Mouse (Mus musculus) neural tube, embryonic 12.5 days (tissue): ENCODE data around the gene Usp47. TPM values are rescaled to one million over a fixed set of nuclear protein-coding genes. Genes with fewer than 3 reads are reported as not detected.

Source experiments
- ATAC-seq: fragments of 200-750 bp; cut with Nextera tagmentation; 2 replicates; pipeline ENCODE4 v1.8.0; 2017; ENCODE audit warnings: low read depth, mild to moderate bottlenecking, moderate TSS enrichment, moderate library complexity; ENCODE audit not compliant: low FRiP score
- H3K27ac ChIP-seq: fragments of 300-500 bp; sonication (generic); 2 replicates; pipeline ENCODE4 v1.5.1; 2016
- H3K27me3 ChIP-seq: fragments of 300-500 bp; sonication (generic); replicated peaks from 2 replicates; pipeline ENCODE4 v1.6.1; 2016; ENCODE audit warnings: mild to moderate bottlenecking
- H3K36me3 ChIP-seq: fragments of 300-500 bp; sonication (generic); 2 replicates; pipeline ENCODE4 v1.6.1; 2016; ENCODE audit warnings: mild to moderate bottlenecking
- H3K4me1 ChIP-seq: fragments of 300-500 bp; sonication (generic); 2 replicates; pipeline ENCODE4 v1.6.1; 2016
- H3K4me2 ChIP-seq: fragments of 300-500 bp; sonication (generic); replicated peaks from 2 replicates; pipeline ENCODE4 v1.6.1; 2016; ENCODE audit warnings: mild to moderate bottlenecking
- H3K4me3 ChIP-seq: fragments of 300-500 bp; sonication (generic); 2 replicates; pipeline ENCODE4 v1.5.1; 2016
- H3K9ac ChIP-seq: fragments of 300-500 bp; sonication (generic); 2 replicates; pipeline ENCODE4 v1.6.1; 2016; ENCODE audit warnings: mild to moderate bottlenecking
- H3K9me3 ChIP-seq: fragments of 300-500 bp; sonication (generic); 2 replicates; pipeline ENCODE4 v1.6.1; 2016; ENCODE audit warnings: mild to moderate bottlenecking
- WGBS: fragments of 180-500 bp; shearing (Covaris S2); methylation state at CpG from one replicate; pipeline ENCODE4 v1.1.7; 2016; 5-methylcytosine and 5-hydroxymethylcytosine counted together
- polyA plus RNA-seq: library from polyadenylated mRNA; unstranded; fragments of >200 nt; fragmentation: Nextera tagmentation; extraction: Ambion mirVana; gene quantifications from 2 replicates; pipeline ENCODE4 v1.2.1, GENCODE M21; 2016

Usp47 gene
- polyA plus RNA-seq, 1 experiment from 2014 or later = 103 TPM

GRCm38 (mm10) chr7:112012102-112012501 is 11.2 kb upstream of the Usp47 start:
- ATAC-seq = no peak
- Histone ChIP-seq H3K9ac (no peak overlapping the region), H3K27me3 (no peaks in the 10 kb centered on the region), H3K4me1 (no peaks in the 10 kb centered on the region), H3K4me3 (no peak overlapping the region), H3K27ac (no peak overlapping the region), H3K4me2 (no peak overlapping the region), H3K9me3 (no peaks in the 10 kb centered on the region), H3K36me3 (no peaks in the 10 kb centered on the region)
- 69% methylated on average over 5 of the region's 5 CpGs for WGBS

GRCm38 (mm10) chr7:112012621-112013177 is 10.6 kb upstream of the Usp47 start:
- no peak overlapping the region for H3K4me3 ChIP-seq
- WGBS = 86% methylated on average over 6 of the region's 6 CpGs

GRCm38 (mm10) chr7:112014148-112014547 is 9.2 kb upstream of the Usp47 start:
- Histone ChIP-seq H3K4me1 (no peaks in the 10 kb centered on the region), H3K9me3 (no peaks in the 10 kb centered on the region), H3K4me3 (no peak overlapping the region), H3K4me2 (no peak overlapping the region), H3K36me3 (no peaks in the 10 kb centered on the region), H3K27ac (no peak overlapping the region), H3K9ac (no peak overlapping the region), H3K27me3 (no peaks in the 10 kb centered on the region)
- ATAC-seq = no peak
- WGBS = 73% methylated on average over 2 of the region's 2 CpGs

More at GRCm38 (mm10) chr7:112012621-112013177, 10.6 kb upstream of the Usp47 start:
- Histone ChIP-seq H3K36me3 (no peaks in the 10 kb centered on the region), H3K27me3 (no peaks in the 10 kb centered on the region), H3K4me2 (no peak overlapping the region), H3K9ac (no peak overlapping the region), H3K9me3 (no peaks in the 10 kb centered on the region), H3K27ac (no peak overlapping the region), H3K4me1 (no peaks in the 10 kb centered on the region)
- ATAC-seq = no peak

- Histone ChIP-seq H3K36me3 (no peaks in the 10 kb centered on the region), H3K4me1 (peaks cover 25% of the 10 kb centered on the region), H3K27me3 (no peaks in the 10 kb centered on the region), H3K4me2 (peak overlapping the region; percentile 71), H3K9ac (peak overlapping the region; percentile 98), H3K4me3 (peak overlapping the region; percentile 93), H3K27ac (peak overlapping the region; percentile 95), H3K9me3 (no peaks in the 10 kb centered on the region)
- WGBS = 21% methylated on average over 17 of the region's 17 CpGs
- peak; percentile 69 for ATAC-seq
Measured at GRCm38 (mm10) chr7:112022506-112023149, 676 bp upstream of the Usp47 start.

GRCm38 (mm10) chr7:112023601-112024445 is 519 bp downstream of the Usp47 start:
- ATAC-seq = peak; percentile 86
- H3K9me3 ChIP-seq = no peaks in the 10 kb centered on the region
- 1% methylated on average over 58 of the region's 58 CpGs for WGBS
- H3K4me3 ChIP-seq = peak overlapping the region; percentile 93
- H3K27me3 ChIP-seq = no peaks in the 10 kb centered on the region
- H3K27ac ChIP-seq = peak overlapping the region; percentile 95
- peaks cover 25% of the 10 kb centered on the region for H3K4me1 ChIP-seq
- peak overlapping the region; percentile 71 for H3K4me2 ChIP-seq
- peak overlapping the region; percentile 98 for H3K9ac ChIP-seq
- no peaks in the 10 kb centered on the region for H3K36me3 ChIP-seq

GRCm38 (mm10) chr7:112024446-112024730 is 1.1 kb downstream of the Usp47 start:
- 39% methylated on average over 7 of the region's 7 CpGs for WGBS
- Histone ChIP-seq H3K4me2 (peak overlapping the region; percentile 71), H3K36me3 (no peaks in the 10 kb centered on the region), H3K27me3 (no peaks in the 10 kb centered on the region), H3K4me3 (peak overlapping the region; percentile 93), H3K9ac (peak overlapping the region; percentile 98), H3K27ac (no peak overlapping the region), H3K4me1 (peaks cover 25% of the 10 kb centered on the region), H3K9me3 (no peaks in the 10 kb centered on the region)
- no peak for ATAC-seq

GRCm38 (mm10) chr7:112024856-112025255 is 1.6 kb downstream of the Usp47 start:
- H3K36me3 ChIP-seq = no peaks in the 10 kb centered on the region
- peak overlapping the region; percentile 98 for H3K9ac ChIP-seq
- no peaks in the 10 kb centered on the region for H3K27me3 ChIP-seq
- H3K9me3 ChIP-seq = no peaks in the 10 kb centered on the region
- peak overlapping the region; percentile 71 for H3K4me2 ChIP-seq
- 35% methylated on average over 5 of the region's 5 CpGs for WGBS
- peak overlapping the region; percentile 93 for H3K4me3 ChIP-seq
- no peak for ATAC-seq
- H3K27ac ChIP-seq = no peak overlapping the region
- peaks cover 25% of the 10 kb centered on the region for H3K4me1 ChIP-seq

- Histone ChIP-seq H3K9ac (no peak overlapping the region), H3K9me3 (no peaks in the 10 kb centered on the region), H3K27ac (no peak overlapping the region), H3K4me3 (no peak overlapping the region), H3K4me2 (no peak overlapping the region), H3K4me1 (peaks cover 15% of the 10 kb centered on the region), H3K36me3 (no peaks in the 10 kb centered on the region), H3K27me3 (no peaks in the 10 kb centered on the region)
- no peak for ATAC-seq
- 93% methylated on average over 1 of the region's 1 CpGs for WGBS
Measured at GRCm38 (mm10) chr7:112030594-112030993, 7.3 kb downstream of the Usp47 start.

GRCm38 (mm10) chr7:112035804-112036203 is 12.5 kb downstream of the Usp47 start:
- Histone ChIP-seq H3K9me3 (no peaks in the 10 kb centered on the region), H3K4me1 (0 out of 2 replicates have a peak, but pooled peaks cover 2% of the 10 kb centered on the region), H3K4me2 (no peak overlapping the region), H3K4me3 (no peak overlapping the region), H3K27ac (no peak overlapping the region), H3K36me3 (no peaks in the 10 kb centered on the region), H3K9ac (no peak overlapping the region), H3K27me3 (no peaks in the 10 kb centered on the region)
- ATAC-seq = no peak
- WGBS = 22% methylated on average over 2 of the region's 2 CpGs

GRCm38 (mm10) chr7:112036636-112037035 is 13.3 kb downstream of the Usp47 start:
- H3K36me3 ChIP-seq = no peaks in the 10 kb centered on the region
- H3K4me3 ChIP-seq = no peak overlapping the region
- H3K9ac ChIP-seq = no peak overlapping the region
- no peaks in the 10 kb centered on the region for H3K27me3 ChIP-seq
- no peaks in the 10 kb centered on the region for H3K9me3 ChIP-seq
- H3K27ac ChIP-seq = no peak overlapping the region
- H3K4me2 ChIP-seq = no peak overlapping the region
- 81% methylated on average over 1 of the region's 1 CpGs for WGBS
- ATAC-seq = no peak
- H3K4me1 ChIP-seq = no peaks in the 10 kb centered on the region

GRCm38 (mm10) chr7:112040271-112040670 is 17.0 kb downstream of the Usp47 start:
- no peaks in the 10 kb centered on the region for H3K36me3 ChIP-seq
- ATAC-seq = no peak
- H3K27ac ChIP-seq = no peak overlapping the region
- H3K9ac ChIP-seq = no peak overlapping the region
- no peaks in the 10 kb centered on the region for H3K9me3 ChIP-seq
- no peaks in the 10 kb centered on the region for H3K4me1 ChIP-seq
- no peak overlapping the region for H3K4me3 ChIP-seq
- no peaks in the 10 kb centered on the region for H3K27me3 ChIP-seq
- H3K4me2 ChIP-seq = no peak overlapping the region

GRCm38 (mm10) chr7:112042758-112043157 is 19.5 kb downstream of the Usp47 start:
- Histone ChIP-seq H3K36me3 (no peaks in the 10 kb centered on the region), H3K9me3 (no peaks in the 10 kb centered on the region), H3K27ac (no peak overlapping the region), H3K9ac (no peak overlapping the region), H3K4me1 (no peaks in the 10 kb centered on the region), H3K4me2 (no peak overlapping the region), H3K4me3 (no peak overlapping the region), H3K27me3 (no peaks in the 10 kb centered on the region)
- WGBS = 91% methylated on average over 2 of the region's 2 CpGs
- no peak for ATAC-seq
